Mouse (Mus musculus) liver, adult 2 months (tissue): ENCODE measurements around the gene Cd248. TPM values are rescaled to one million over a fixed set of nuclear protein-coding genes. Genes with fewer than 3 reads are reported as not detected.

Source experiments
- DNase-seq: peaks from one replicate; pipeline ENCODE4 v3.0.0-alpha.2; 2011; ENCODE audit warnings: low read depth, low spot score; ENCODE audit errors: extremely low read depth
- H3K27ac ChIP-seq: fragments of 200-500 bp; replicated peaks from 2 replicates; pipeline ENCODE4 v1.5.1; 2012; ENCODE audit warnings: low read depth, mild to moderate bottlenecking, control low read depth, inconsistent platforms, low read length; ENCODE audit not compliant: insufficient read depth
- H3K27me3 ChIP-seq: fragments of 200-500 bp; 2 replicates; pipeline ENCODE4 v1.6.1; 2012; ENCODE audit warnings: mild to moderate bottlenecking, moderate library complexity, low read length, inconsistent platforms; ENCODE audit not compliant: control insufficient read depth, insufficient read depth
- H3K36me3 ChIP-seq: fragments of 200-500 bp; 2 replicates; pipeline ENCODE4 v1.6.1; 2012; ENCODE audit warnings: low read length, inconsistent platforms; ENCODE audit not compliant: control insufficient read depth, insufficient read depth
- H3K4me1 ChIP-seq: fragments of 200-500 bp; 2 replicates; pipeline ENCODE4 v1.6.1; 2011; ENCODE audit warnings: low read length; ENCODE audit not compliant: control insufficient read depth, insufficient read depth
- H3K4me3 ChIP-seq: fragments of 200-500 bp; 2 replicates; pipeline ENCODE4 v1.5.1; 2011; ENCODE audit warnings: low read depth, mild to moderate bottlenecking, control low read depth, low read length, moderate library complexity; ENCODE audit not compliant: insufficient read depth
- H3K79me2 ChIP-seq: fragments of 200-500 bp; 2 replicates; pipeline ENCODE4 v1.6.1; 2012; ENCODE audit warnings: inconsistent platforms, mild to moderate bottlenecking, low read length, moderate library complexity; ENCODE audit not compliant: control insufficient read depth, insufficient read depth
- H3K9ac ChIP-seq: fragments of 200-500 bp; 2 replicates; pipeline ENCODE4 v1.6.1; 2012; ENCODE audit warnings: low read depth, mild to moderate bottlenecking, control low read depth, inconsistent platforms, low read length
- CTCF ChIP-seq: fragments of 200-500 bp; IDR thresholded peaks from 2 replicates; pipeline ENCODE4 v1.5.1; 2011; ENCODE audit warnings: low read depth, low read length, control low read depth
- POLR2A ChIP-seq: fragments of 200-500 bp; IDR thresholded peaks from 2 replicates; pipeline ENCODE4 v1.6.1; 2011; ENCODE audit warnings: low read length, control low read depth; ENCODE audit not compliant: insufficient read depth; ENCODE audit errors: extremely low read depth
- WGBS: fragments of 180-500 bp; shearing (Covaris S2); methylation state at CpG from one replicate; pipeline ENCODE4 v1.1.7; 2018; 5-methylcytosine and 5-hydroxymethylcytosine counted together
- polyA plus RNA-seq: library from polyadenylated mRNA; depleted of rRNA; stranded (reverse); fragments of >200 nt; gene quantifications from 2 replicates; pipeline ENCODE4 v1.2.3, GENCODE M21; 2012
- total RNA-seq: library from RNA; depleted of rRNA; stranded (reverse); fragments of >200 nt; gene quantifications from 2 replicates; pipeline ENCODE4 v1.2.3, GENCODE M21; 2014

Cd248 gene
- total and polyA plus RNA-seq, 2 experiments: 0.18 to 0.98 TPM

DNA sequence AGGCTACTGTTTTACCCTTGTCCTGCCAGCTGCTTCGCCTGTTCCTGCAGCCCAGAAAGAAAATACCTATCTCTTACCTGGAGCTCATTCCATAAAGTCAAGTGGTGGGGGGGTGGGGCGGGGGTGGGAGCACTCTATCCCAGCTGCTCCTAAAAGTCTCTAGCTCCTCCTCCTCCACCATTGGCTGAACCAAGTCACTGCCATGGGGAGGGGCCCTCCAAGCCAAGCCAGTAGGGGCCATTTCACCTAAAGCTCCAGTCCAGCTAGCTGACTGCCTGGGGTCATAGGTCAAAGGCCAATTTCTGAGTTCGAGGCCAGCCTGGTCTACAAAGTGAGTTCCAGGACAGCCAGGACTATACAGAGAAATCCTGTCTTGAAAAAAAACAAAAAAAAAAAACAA is 35.2 kb upstream of the Cd248 start:
- no peak for TF ChIP-seq CTCF
- TF ChIP-seq POLR2A: no peak
- no peak overlapping the region for H3K27ac ChIP-seq
- no peaks in the 10 kb centered on the region for H3K27me3 ChIP-seq
- 82% methylated on average over 3 of the region's 3 CpGs for WGBS
- H3K36me3 ChIP-seq: no peaks in the 10 kb centered on the region
- H3K4me1 ChIP-seq: no peaks in the 10 kb centered on the region
- DNase-seq: no peak
- H3K4me3 ChIP-seq: no peak overlapping the region
- H3K9ac ChIP-seq: no peak overlapping the region
- no peaks in the 10 kb centered on the region for H3K79me2 ChIP-seq

DNA sequence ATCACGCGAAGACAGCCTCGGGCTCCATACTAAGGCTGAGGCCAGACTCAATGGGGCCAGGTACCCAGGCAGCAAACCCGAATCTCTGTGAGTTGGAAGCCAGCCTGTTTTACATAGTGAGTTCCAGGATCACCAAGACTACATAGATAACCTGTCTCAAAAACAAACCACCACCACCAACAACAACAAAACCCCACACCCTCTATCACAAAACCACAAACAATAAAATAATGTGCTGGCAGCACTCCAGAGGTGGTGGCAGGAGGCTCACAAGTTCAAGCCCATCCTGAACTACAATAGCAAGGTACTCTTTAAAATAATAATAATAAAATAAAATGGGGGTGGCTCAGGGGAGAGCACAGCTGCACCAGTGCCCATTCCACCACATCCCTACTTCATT is 31.3 kb upstream of the Cd248 start:
- Histone ChIP-seq H3K27me3 (no peaks in the 10 kb centered on the region), H3K27ac (no peak overlapping the region), H3K79me2 (peaks cover 9% of the 10 kb centered on the region; the same call in 1 of the 2 replicates), H3K4me3 (no peak overlapping the region), H3K9ac (no peak overlapping the region), H3K36me3 (no peaks in the 10 kb centered on the region), H3K4me1 (peaks cover 11% of the 10 kb centered on the region)
- TF ChIP-seq CTCF (no peak), POLR2A (no peak)
- no peak for DNase-seq
- WGBS: 93% methylated on average over 4 of the region's 4 CpGs

DNA sequence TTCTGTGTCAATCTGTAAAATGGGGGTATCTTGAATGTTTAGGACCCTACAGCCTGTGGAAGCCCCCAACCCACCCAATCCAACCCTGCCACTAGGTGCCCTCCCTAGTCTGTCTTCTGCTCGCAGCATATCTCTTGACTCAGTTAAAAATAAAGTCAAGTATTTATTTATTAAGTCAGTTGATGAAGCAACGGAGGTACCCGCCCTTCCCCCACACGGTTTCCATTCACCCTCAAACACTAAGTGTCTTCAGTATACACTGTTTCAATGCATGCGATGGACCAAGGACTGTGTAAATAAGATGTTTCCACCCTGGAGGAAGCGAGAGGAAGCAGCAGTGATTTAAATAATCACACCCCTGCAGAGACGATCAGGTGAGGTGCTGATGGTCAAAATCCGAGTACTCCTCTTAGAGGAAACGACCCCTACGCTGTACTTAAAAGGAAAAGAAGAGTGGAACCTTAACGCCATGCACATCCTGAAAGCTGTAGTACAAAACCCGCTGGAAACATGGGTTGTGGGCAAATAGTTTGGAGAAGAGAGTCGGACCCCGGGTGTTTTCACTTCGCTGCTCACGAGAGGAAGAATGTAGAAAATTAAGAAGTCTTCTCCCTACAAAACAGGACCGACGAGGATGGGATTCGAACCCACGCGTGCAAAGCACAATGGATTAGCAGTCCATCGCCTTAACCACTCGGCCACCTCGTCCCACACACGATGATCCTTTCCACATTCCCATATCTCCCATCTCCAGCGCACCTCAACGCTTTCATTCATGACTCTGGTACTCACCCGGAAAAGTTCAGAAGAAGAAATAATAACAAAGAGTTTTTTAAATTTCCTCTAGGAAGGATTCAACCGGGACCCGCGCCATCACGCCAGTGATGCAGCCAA is 30.0 kb upstream of the Cd248 start:
- H3K4me1 ChIP-seq: peaks cover 13% of the 10 kb centered on the region
- no peaks in the 10 kb centered on the region for H3K36me3 ChIP-seq
- no peak overlapping the region for H3K27ac ChIP-seq
- H3K9ac ChIP-seq: peak overlapping the region; percentile 19; the same call in 1 of the 2 replicates
- H3K79me2 ChIP-seq: peaks cover 9% of the 10 kb centered on the region; the same call in 1 of the 2 replicates
- 3% methylated on average over 32 of the region's 32 CpGs for WGBS
- DNase-seq: peak; percentile 51
- H3K4me3 ChIP-seq: peak overlapping the region; percentile 85
- no peak for TF ChIP-seq CTCF
- no peak for TF ChIP-seq POLR2A
- H3K27me3 ChIP-seq: no peaks in the 10 kb centered on the region

DNA sequence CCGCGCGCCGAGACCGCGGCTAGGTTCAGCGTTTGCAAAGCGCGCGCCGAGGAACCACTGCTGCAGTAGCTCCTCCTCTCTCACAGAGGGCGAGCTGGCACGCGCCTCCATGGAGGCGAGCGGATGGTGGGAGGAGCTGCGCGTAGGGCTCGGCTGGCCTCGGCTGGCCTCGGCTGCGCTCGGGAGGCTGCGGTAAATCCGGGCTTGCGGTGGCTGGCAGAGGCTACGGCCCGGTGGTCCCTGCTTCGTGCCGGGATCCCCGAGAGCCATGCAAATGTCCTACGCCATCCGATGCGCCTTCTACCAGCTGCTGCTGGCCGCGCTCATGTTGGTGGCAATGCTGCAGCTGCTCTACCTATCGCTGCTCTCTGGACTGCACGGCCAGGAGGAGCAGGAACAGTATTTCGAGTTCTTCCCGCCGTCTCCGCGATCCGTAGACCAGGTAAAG is 29.1 kb upstream of the Cd248 start, which contains the start of the genes B4gat1 and AC124502.3:
B4gat1 (plus strand) TSS at position 118 of the 448 bp plus-strand sequence.
AC124502.3 (plus strand) TSS at position 183 of the 448 bp plus-strand sequence.
- Histone ChIP-seq H3K27ac (0 out of 2 replicates have a peak within 1 kb of the TSS, but pooled peaks have one; percentile 9), H3K9ac (peak within 1 kb of the TSS; percentile 91), H3K79me2 (peaks cover 9% of the 10 kb centered on the region; the same call in 1 of the 2 replicates), H3K27me3 (no peaks in the 10 kb centered on the region), H3K4me1 (peaks cover 13% of the 10 kb centered on the region), H3K4me3 (peak within 1 kb of the TSS; percentile 85), H3K36me3 (no peaks in the 10 kb centered on the region)
- TF ChIP-seq POLR2A (0 out of 2 replicates have a peak, but pooled peaks have one; percentile 21), CTCF (peak; percentile 33; the same call in 1 of the 2 replicates)
- WGBS: under 1% methylated on average over 44 of the region's 44 CpGs
- DNase-seq: peak; percentile 63

DNA sequence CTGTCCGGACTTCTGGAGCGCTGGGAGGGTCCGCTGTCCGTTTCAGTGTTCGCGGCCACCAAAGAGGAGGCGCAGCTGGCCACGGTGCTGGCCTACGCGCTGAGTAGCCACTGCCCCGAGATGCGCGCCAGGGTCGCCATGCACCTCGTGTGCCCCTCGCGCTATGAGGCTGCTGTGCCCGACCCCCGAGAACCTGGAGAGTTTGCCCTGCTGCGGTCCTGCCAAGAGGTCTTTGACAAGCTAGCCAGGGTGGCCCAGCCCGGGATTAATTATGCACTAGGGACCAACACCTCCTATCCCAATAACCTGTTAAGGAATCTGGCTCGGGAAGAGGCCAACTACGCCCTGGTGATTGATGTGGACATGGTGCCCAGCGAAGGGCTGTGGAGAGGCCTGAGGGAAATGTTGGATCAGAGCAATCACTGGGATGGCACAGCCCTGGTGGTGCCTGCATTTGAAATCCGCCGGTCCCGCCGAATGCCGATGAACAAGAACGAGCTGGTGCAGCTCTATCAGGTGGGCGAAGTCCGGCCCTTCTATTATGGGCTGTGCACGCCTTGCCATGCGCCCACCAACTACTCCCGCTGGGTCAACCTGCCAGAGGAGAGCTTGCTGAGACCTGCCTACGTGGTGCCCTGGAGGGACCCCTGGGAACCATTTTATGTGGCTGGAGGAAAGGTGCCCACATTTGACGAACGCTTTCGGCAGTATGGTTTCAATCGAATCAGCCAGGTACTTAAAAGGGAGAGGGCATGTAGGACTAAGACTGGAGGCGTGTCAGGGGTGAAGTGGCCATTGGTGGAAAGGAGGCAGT is 28.4 kb upstream of the Cd248 start:
- TF ChIP-seq POLR2A (no peak), CTCF (no peak)
- H3K27ac ChIP-seq: no peak overlapping the region
- WGBS: 19% methylated on average over 41 of the region's 41 CpGs
- DNase-seq: no peak
- H3K36me3 ChIP-seq: no peaks in the 10 kb centered on the region
- H3K4me3 ChIP-seq: peak overlapping the region; percentile 85
- H3K79me2 ChIP-seq: peaks cover 9% of the 10 kb centered on the region; the same call in 1 of the 2 replicates
- no peaks in the 10 kb centered on the region for H3K27me3 ChIP-seq
- peak overlapping the region; percentile 91 for H3K9ac ChIP-seq
- peaks cover 13% of the 10 kb centered on the region for H3K4me1 ChIP-seq
